Mouse (Mus musculus): ENCODE measurements around the gene Vsig8.

DNA sequence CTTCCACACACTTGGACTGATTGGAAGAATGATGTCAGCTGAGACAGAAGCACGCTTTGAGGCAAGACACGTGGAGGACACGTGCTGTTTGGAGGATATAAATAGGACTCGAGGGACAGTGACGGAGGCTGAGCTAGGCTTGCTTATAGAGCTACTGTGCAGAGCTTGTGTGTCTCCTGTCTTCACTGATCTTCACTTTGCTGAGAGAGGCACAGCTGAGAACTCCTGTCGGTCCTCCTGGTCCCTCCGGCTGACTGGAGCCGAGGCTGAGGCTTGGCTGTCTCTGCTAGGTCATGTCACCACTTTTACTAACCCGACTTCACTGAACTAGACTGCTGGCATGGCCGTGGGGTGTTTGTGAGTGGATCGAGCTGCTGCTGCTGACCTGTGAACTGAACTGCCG is 32.0 kb upstream of the Vsig8 start:
- TF ChIP-seq CTCF (IDR thresholded peaks at IDR 0.05; ENCODE audit: extremely low read depth, insufficient read depth, low read length), result no peak
- no peak for TF ChIP-seq POLR2A (IDR thresholded peaks at IDR 0.05; ENCODE audit: extremely low read depth, insufficient read depth, low read length)

All from cortical plate, adult 2 months (tissue).